Mouse (Mus musculus) forebrain, embryonic 14.5 days (tissue): ENCODE measurements at regions not wholly inside any gene's neighbourhood (a gene's known extent, or its start where the extent isn't known, plus 50 kb on each side); places are given as distances from the start of the nearest gene placed in this dataset.
A peak's percentile ranks its signal among the peaks of the same experiment; 100 is the strongest.

ENCODE experiments used
- ATAC-seq: fragments of 200-750 bp; cut with Nextera tagmentation; 2 replicates; pipeline ENCODE4 v1.8.0; 2017; ENCODE audit warnings: mild to moderate bottlenecking, moderate library complexity
- DNase-seq: peaks from one replicate; pipeline ENCODE4 v3.0.0-alpha.2; 2015; ENCODE audit warnings: low spot score
- H3K27ac ChIP-seq: fragments of 300-500 bp; sonication (generic); 2 replicates; pipeline ENCODE4 v1.5.1; 2014; ENCODE audit warnings: low read depth, mild to moderate bottlenecking, control low read depth, low read length, moderate library complexity
- H3K27me3 ChIP-seq: fragments of 300-500 bp; sonication (generic); replicated peaks from 2 replicates; pipeline ENCODE4 v1.6.1; 2014; ENCODE audit warnings: low read length, control low read depth, mixed read lengths; ENCODE audit not compliant: control insufficient read depth, insufficient read depth
- H3K36me3 ChIP-seq: fragments of 300-500 bp; sonication (generic); 2 replicates; pipeline ENCODE4 v1.6.1; 2014; ENCODE audit warnings: low read length, control low read depth; ENCODE audit not compliant: control insufficient read depth, insufficient read depth
- H3K4me1 ChIP-seq: fragments of 300-500 bp; sonication (generic); 2 replicates; pipeline ENCODE4 v1.6.1; 2014; ENCODE audit warnings: antibody characterized with exemption, low read length, control low read depth; ENCODE audit not compliant: control insufficient read depth, insufficient read depth
- H3K4me2 ChIP-seq: fragments of 300-500 bp; sonication (generic); 2 replicates; pipeline ENCODE4 v1.6.1; 2014; ENCODE audit warnings: mild to moderate bottlenecking, control low read depth, low read length
- H3K4me3 ChIP-seq: fragments of 300-500 bp; sonication (generic); 2 replicates; pipeline ENCODE4 v1.5.1; 2014; ENCODE audit warnings: low read depth, low read length, control low read depth
- H3K9ac ChIP-seq: fragments of 300-500 bp; sonication (generic); 2 replicates; pipeline ENCODE4 v1.6.1; 2014; ENCODE audit warnings: mild to moderate bottlenecking, low read length, control low read depth, moderate library complexity
- H3K9me3 ChIP-seq: fragments of 300-500 bp; sonication (generic); replicated peaks from 2 replicates; pipeline ENCODE4 v1.6.1; 2016; ENCODE audit warnings: low read length, control low read depth, mixed read lengths; ENCODE audit not compliant: control insufficient read depth
- WGBS: fragments of 180-500 bp; shearing (Covaris S2); extraction: QIAGEN DNeasy Blood & Tissue Kit; methylation state at CpG from one replicate; pipeline ENCODE4 v1.1.7; 2014; 5-methylcytosine and 5-hydroxymethylcytosine counted together

DNA sequence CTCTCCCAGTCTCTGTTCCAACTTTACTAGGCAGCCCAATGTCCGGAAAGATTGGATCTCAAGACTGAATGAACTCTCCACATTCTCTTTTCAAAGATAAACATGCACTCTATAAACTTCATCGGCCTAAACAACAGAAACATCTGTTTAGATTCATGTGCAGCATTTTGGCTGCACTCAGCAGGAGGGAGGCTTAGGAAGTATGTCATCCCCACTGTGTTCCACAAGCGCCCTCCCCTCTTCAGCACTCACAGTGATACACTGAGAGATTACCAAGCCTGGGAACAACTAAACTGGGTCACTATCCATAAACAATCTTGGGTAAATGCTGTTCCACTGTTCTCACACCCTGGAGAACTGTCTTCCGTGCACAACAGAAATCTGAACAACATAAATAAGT lies 185.5 kb upstream of the Gm11114 start:
- ATAC-seq, result no peak
- no peaks in the 10 kb centered on the region for H3K9me3 ChIP-seq
- 78% methylated on average over 4 of the region's 4 CpGs for WGBS

DNA sequence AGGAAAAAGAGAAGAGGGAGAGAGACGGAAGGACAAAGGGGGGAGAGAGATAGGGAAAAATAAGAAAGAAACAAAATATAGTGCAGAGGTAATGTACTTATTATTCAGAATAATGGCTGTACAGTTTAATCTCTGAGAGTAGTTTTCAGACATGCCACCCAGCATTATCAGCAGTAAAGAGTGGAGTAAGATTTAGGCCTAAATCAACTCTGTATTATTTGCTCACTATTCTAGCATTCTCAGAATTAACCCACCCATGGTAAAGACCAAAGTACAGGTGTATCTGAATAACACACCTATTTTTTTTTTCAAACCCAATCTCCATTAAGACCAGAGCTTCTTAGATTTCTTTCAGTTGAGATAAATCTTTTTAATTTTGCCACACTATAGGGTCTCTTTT lies 177.7 kb upstream of the Gm11114 start:
- Histone ChIP-seq H3K27me3 (no peaks in the 10 kb centered on the region), H3K4me1 (peaks cover 3% of the 10 kb centered on the region; the same call in 1 of the 2 replicates)

More for the DNA sequence above, 185.5 kb upstream of the Gm11114 start:
- Histone ChIP-seq H3K36me3 (no peaks in the 10 kb centered on the region), H3K4me3 (no peak overlapping the region), H3K4me2 (no peak overlapping the region), H3K27me3 (no peaks in the 10 kb centered on the region), H3K9ac (no peak overlapping the region), H3K4me1 (no peaks in the 10 kb centered on the region), H3K27ac (no peak overlapping the region)
- no peak for DNase-seq

DNA sequence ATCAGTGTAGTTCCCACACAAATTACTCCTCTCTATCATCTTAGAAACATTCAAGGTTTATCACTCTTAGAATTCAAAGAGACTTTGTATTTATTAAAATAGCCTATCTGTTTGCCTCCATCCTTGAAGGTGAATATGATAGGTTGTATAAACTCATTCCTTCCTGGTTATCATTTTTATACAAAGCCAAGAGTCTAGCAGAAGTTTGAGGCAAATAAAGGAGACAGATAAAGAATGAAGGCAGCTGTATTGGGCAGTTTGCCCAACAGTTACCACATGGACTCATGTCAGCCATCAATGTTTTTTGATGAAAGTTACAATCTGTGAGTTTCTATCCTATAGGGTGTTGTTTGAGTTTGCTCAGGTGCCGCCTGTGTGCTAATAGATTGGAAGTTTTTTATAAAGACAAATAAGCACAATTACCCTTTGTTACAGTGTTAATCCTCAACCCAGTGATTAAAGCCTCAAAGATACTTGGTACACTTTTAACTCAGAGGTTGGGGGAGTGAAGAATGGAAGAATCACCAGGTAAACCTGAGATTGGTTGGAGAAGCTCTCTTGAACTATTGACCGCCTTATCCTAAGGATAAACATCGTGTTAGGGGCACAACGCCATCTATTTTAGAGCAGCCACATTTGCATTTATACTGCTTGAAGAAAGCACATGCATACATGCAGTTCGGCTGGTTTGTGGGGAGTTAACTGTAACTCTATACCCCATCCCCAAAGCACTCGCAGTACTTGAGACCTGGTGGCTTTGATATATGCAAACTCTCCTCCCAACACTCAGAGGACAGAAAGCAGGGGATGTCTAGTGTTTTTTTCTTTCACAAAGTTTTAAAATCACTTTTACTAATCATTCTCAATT lies 175.6 kb upstream of the Gm11114 start:
- DNase-seq, result no peak
- Histone ChIP-seq H3K9me3 (no peaks in the 10 kb centered on the region), H3K36me3 (no peaks in the 10 kb centered on the region), H3K4me3 (no peak overlapping the region), H3K4me2 (no peak overlapping the region), H3K27ac (no peak overlapping the region), H3K4me1 (peaks cover 3% of the 10 kb centered on the region; the same call in 1 of the 2 replicates), H3K27me3 (no peaks in the 10 kb centered on the region), H3K9ac (no peak overlapping the region)
- WGBS, result 81% methylated on average over 6 of the region's 6 CpGs
- no peak for ATAC-seq

More for the DNA sequence above, 177.7 kb upstream of the Gm11114 start:
- H3K27ac ChIP-seq, result no peak overlapping the region
- DNase-seq (no peak), ATAC-seq (no peak)
- WGBS, result 75% methylated on average over 1 of the region's 1 CpGs
- no peak overlapping the region for H3K4me2 ChIP-seq
- H3K9ac ChIP-seq, result no peak overlapping the region
- H3K36me3 ChIP-seq, result no peaks in the 10 kb centered on the region
- H3K9me3 ChIP-seq, result no peaks in the 10 kb centered on the region
- no peak overlapping the region for H3K4me3 ChIP-seq

DNA sequence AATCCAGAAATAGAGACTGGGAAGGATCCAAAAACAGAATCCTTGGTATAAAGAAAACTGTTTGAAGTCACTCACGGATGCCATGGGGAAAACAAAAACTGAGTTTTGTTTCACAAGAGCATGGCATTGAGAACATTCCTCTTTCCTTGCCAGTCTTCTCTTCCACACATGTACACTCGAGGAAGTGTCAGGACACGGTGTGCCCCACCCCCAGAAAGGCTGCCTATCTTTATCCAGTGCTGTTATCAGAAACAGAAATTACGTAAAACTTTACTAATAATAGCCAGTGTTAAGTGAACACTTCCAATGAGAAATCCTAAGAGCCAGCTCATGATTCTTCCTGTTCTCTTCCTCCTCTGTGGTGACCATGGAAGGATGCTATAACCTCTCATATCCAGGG lies 172.7 kb upstream of the Gm11114 start:
- no peaks in the 10 kb centered on the region for H3K27me3 ChIP-seq
- H3K4me1 ChIP-seq, result peaks cover 3% of the 10 kb centered on the region; the same call in 1 of the 2 replicates
- no peak overlapping the region for H3K27ac ChIP-seq
- no peak overlapping the region for H3K9ac ChIP-seq
- no peak overlapping the region for H3K4me3 ChIP-seq
- no peaks in the 10 kb centered on the region for H3K36me3 ChIP-seq
- no peak overlapping the region for H3K4me2 ChIP-seq
- ATAC-seq (no peak), DNase-seq (no peak)
- WGBS, result 83% methylated on average over 4 of the region's 4 CpGs
- H3K9me3 ChIP-seq, result no peaks in the 10 kb centered on the region

DNA sequence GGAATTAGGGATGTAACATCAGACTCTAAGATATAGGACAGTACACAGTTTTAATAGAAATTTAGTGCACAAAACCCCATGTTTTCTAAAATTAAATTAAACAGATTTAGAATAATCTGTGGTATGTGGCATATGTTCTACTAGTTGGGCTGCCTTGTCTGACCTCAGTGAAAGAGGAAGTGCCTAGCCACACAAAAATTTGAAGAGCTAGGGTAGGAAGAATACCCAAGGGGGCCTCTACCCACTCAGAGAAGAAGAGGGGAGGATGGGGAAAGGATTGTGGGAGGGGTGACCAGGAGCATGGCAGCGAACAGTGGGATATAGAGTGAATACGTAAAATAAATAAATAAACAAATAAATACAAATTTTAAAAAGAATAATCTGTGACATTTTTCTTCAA lies 168.2 kb upstream of the Gm11114 start:
- 94% methylated on average over 2 of the region's 2 CpGs for WGBS
- H3K4me2 ChIP-seq, result no peak overlapping the region
- no peaks in the 10 kb centered on the region for H3K9me3 ChIP-seq
- no peak overlapping the region for H3K4me3 ChIP-seq
- H3K36me3 ChIP-seq, result no peaks in the 10 kb centered on the region
- no peak overlapping the region for H3K9ac ChIP-seq
- no peak overlapping the region for H3K27ac ChIP-seq
- ATAC-seq, result no peak
- H3K27me3 ChIP-seq, result no peaks in the 10 kb centered on the region
- DNase-seq, result no peak
- peaks cover 3% of the 10 kb centered on the region; the same call in 1 of the 2 replicates for H3K4me1 ChIP-seq

DNA sequence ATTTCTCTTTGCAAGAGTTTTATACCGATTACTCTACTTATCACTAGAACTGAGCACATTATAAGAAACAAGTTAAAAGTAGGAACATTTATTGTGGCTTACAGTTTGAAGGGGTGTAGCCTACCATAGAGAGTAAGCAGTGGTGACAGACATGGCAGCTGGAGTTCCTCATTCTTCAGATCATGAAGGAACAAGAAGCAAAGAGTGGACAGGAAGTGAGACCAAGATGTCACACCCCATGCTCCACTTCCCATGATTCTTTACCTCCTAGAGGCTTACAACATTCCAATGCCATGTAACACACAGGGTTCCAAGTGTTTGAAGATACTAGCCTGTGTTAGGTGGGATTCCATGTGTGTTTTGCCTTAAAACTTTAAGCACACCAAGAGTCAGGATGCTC lies 146.9 kb upstream of the Gm11114 start:
- H3K27ac ChIP-seq, result no peak overlapping the region
- H3K4me1 ChIP-seq, result no peaks in the 10 kb centered on the region
- H3K9me3 ChIP-seq, result no peaks in the 10 kb centered on the region
- no peaks in the 10 kb centered on the region for H3K27me3 ChIP-seq
- H3K36me3 ChIP-seq, result no peaks in the 10 kb centered on the region
- WGBS, result 93% methylated on average over 1 of the region's 1 CpGs
- H3K9ac ChIP-seq, result no peak overlapping the region
- H3K4me2 ChIP-seq, result no peak overlapping the region
- no peak for ATAC-seq
- no peak overlapping the region for H3K4me3 ChIP-seq
- DNase-seq, result no peak

DNA sequence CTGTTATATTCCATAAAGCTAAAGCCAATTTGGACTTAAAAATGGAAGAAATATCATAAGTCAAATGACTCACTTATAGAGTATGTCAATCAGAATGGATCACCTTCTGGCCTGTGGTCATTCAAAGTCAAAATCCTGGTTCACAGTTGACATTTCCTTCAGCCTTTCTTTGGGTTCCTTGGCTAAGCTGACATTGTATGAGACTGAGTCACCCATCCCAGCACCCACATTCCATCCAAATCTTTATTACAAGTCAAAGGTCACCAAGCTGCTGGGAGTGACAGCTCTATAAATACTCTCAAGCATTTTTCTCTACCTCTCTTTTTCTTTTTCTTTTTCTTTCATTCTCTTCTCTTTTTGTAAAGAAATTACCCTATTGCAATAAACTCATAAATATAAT lies 145.3 kb upstream of the Gm11114 start:
- no peak overlapping the region for H3K4me2 ChIP-seq
- H3K9me3 ChIP-seq, result no peaks in the 10 kb centered on the region
- no peaks in the 10 kb centered on the region for H3K4me1 ChIP-seq

DNA sequence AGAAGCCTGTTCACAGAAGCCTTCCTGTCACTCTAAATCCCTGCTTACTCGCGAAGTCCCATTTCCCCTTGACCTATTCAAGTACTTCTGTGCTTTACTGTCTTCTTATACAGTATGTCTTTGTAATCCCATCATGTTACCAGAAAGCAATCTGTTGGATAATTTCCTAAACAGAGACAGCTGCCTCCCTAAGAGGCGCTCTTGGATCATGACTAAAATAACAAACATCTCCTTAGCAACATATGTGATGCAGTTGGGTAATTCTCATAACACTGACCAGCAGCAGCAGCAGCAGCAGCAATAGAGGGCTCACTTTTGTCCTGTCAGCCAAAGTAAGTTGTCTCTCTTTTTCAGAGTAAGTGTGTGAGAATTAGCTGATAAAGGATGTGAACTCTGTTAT lies 138.1 kb upstream of the Gm11114 start:
- H3K4me3 ChIP-seq, result no peak overlapping the region
- H3K4me2 ChIP-seq, result no peak overlapping the region
- H3K27me3 ChIP-seq, result no peaks in the 10 kb centered on the region
- no peak overlapping the region for H3K27ac ChIP-seq
- no peaks in the 10 kb centered on the region for H3K4me1 ChIP-seq
- WGBS, result 53% methylated on average over 3 of the region's 3 CpGs
- DNase-seq, result peak; percentile 3
- no peak for ATAC-seq
- no peak overlapping the region for H3K9ac ChIP-seq
- no peaks in the 10 kb centered on the region for H3K9me3 ChIP-seq
- H3K36me3 ChIP-seq, result no peaks in the 10 kb centered on the region

More for the DNA sequence above, 145.3 kb upstream of the Gm11114 start:
- no peaks in the 10 kb centered on the region for H3K36me3 ChIP-seq
- H3K27me3 ChIP-seq, result no peaks in the 10 kb centered on the region
- H3K27ac ChIP-seq, result no peak overlapping the region
- H3K4me3 ChIP-seq, result no peak overlapping the region
- no peak for ATAC-seq
- no peak overlapping the region for H3K9ac ChIP-seq
- DNase-seq, result no peak

DNA sequence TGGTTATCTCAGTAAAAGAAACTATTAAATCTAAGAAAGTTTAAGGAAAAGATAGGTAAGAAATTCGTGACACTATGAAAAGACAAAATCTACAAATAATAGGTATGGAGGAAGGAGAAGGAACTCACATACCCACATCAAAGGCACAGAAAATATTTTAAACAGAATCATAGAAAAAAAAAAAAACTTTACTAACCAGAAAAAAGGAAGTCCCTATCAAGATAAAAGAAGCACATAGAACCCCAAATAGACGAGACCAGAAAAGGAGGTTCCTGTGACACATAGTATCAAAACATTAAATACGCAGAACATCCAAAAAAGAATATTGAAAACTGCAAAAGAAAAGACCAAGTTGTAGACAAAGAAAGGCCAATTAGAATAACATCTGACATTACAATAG lies 111.4 kb upstream of the Gm11114 start:
- ATAC-seq (no peak), DNase-seq (no peak)
- Histone ChIP-seq H3K9ac (no peak overlapping the region), H3K4me1 (no peaks in the 10 kb centered on the region), H3K4me3 (no peak overlapping the region), H3K27me3 (no peaks in the 10 kb centered on the region), H3K36me3 (no peaks in the 10 kb centered on the region), H3K9me3 (no peaks in the 10 kb centered on the region), H3K4me2 (no peak overlapping the region), H3K27ac (no peak overlapping the region)
- WGBS, result 83% methylated on average over 3 of the region's 3 CpGs
